ENCODE assay signal across 10 mouse cellular contexts in genomic region chr3:79071561-79071960, GRCm38 (mm10).
DNase-seq lines count a peak whose midpoint lies in the region; ATAC-seq and TF ChIP-seq lines count a peak whose summit lies in the region.
"Had no signal": no experiment of that assay in that cellular context is flagged by ENCODE, and none has a peak within 500 bp of the region (broad histone marks: within the 10 kb centered on the region; RNA-seq: fewer than 3 reads in every experiment).

No protein-coding gene starts in this region.

- peak; percentile 23 for DNase-seq in kidney, adult 2 months
- no peak for DNase-seq in kidney, adult 11 months
- DNase-seq in ES-CJ7 (ENCODE audit: low read depth, low spot score) (peak; percentile 33), liver (peak; percentile 19)
- peak; percentile 40 for DNase-seq in heart, adult 8-10 months (ENCODE audit: low spot score)
- no peak for DNase-seq in natural killer cell, adult 2 months (ENCODE audit: low spot score in 2 of 2)
- no peak for DNase-seq in midbrain, embryonic 10.5 days (ENCODE audit: low spot score)

- H3K4me1 ChIP-seq in kidney, adult 2 months (ENCODE audit: control insufficient read depth, insufficient read depth, low read length) = no peaks in the 10 kb centered on the region
- H3K4me1 ChIP-seq in midbrain, embryonic 13.5 days (replicated peaks) = no peaks in the 10 kb centered on the region
- no peaks in the 10 kb centered on the region for H3K4me1 ChIP-seq in midbrain, embryonic 10.5 days
- H3K4me1 ChIP-seq: hindbrain, embryonic 15.5 days had no signal

- H3K4me2 ChIP-seq in midbrain, embryonic 13.5 days (replicated peaks) = no peak overlapping the region
- H3K4me2 ChIP-seq: hindbrain, embryonic 15.5 days had no signal

- H3K27ac ChIP-seq in kidney, adult 2 months (ENCODE audit: insufficient read depth, low read depth, low read length) = 0 out of 2 replicates have a peak overlapping the region, but pooled peaks have one; percentile 52
- no peak overlapping the region for H3K27ac ChIP-seq in midbrain, embryonic 13.5 days
- H3K27ac ChIP-seq in midbrain, embryonic 10.5 days (replicated peaks) = no peak overlapping the region; the same call in 1 of the 2 replicates
- H3K27ac ChIP-seq: hindbrain, embryonic 15.5 days had no signal

- TF ChIP-seq CTCF in kidney, adult 2 months (conservative IDR thresholded peaks at IDR 0.05; ENCODE audit: insufficient read depth, insufficient read length, low read depth, low read length) = no peak

- no peaks in the 10 kb centered on the region for H3K27me3 ChIP-seq in kidney, adult 2 months (replicated peaks; ENCODE audit: control insufficient read depth, insufficient read depth, low read length)
- no peaks in the 10 kb centered on the region for H3K27me3 ChIP-seq in midbrain, embryonic 13.5 days
- no peaks in the 10 kb centered on the region for H3K27me3 ChIP-seq in midbrain, embryonic 10.5 days (ENCODE audit: low read depth, poor library complexity, severe bottlenecking)
- H3K27me3 ChIP-seq: hindbrain, embryonic 15.5 days; Patski had no signal

- WGBS in kidney, adult 2 months = 36% methylated on average over 6 of the region's 7 CpGs
- WGBS in midbrain, embryonic 13.5 days = 62% methylated on average over 6 of the region's 7 CpGs
- 63% methylated on average over 6 of the region's 7 CpGs for WGBS in midbrain, embryonic 10.5 days

- H3K4me3 ChIP-seq in kidney, adult 2 months (ENCODE audit: insufficient read depth, low read depth, low read length) = no peak overlapping the region
- H3K4me3 ChIP-seq in midbrain, embryonic 13.5 days (replicated peaks) = no peak overlapping the region
- H3K4me3 ChIP-seq in midbrain, embryonic 10.5 days = no peak overlapping the region
- H3K4me3 ChIP-seq: hindbrain, embryonic 15.5 days had no signal

- no peaks in the 10 kb centered on the region for H3K9me3 ChIP-seq in midbrain, embryonic 13.5 days
- no peaks in the 10 kb centered on the region for H3K9me3 ChIP-seq in midbrain, embryonic 10.5 days (replicated peaks)
- H3K9me3 ChIP-seq: hindbrain, embryonic 15.5 days had no signal

- peaks cover 2% of the 10 kb centered on the region for H3K36me3 ChIP-seq in kidney, adult 2 months (ENCODE audit: control insufficient read depth, insufficient read depth, low read length)
- peaks cover 48% of the 10 kb centered on the region for H3K36me3 ChIP-seq in midbrain, embryonic 13.5 days
- H3K36me3 ChIP-seq in midbrain, embryonic 10.5 days = peaks cover 36% of the 10 kb centered on the region

- no peak overlapping the region for H3K9ac ChIP-seq in midbrain, embryonic 13.5 days (replicated peaks)
- H3K9ac ChIP-seq: hindbrain, embryonic 15.5 days had no signal

- ATAC-seq in midbrain, embryonic 13.5 days = no peak
- ATAC-seq: Patski had no signal

- TF ChIP-seq POLR2A in kidney, adult 2 months (IDR thresholded peaks at IDR 0.05; ENCODE audit: low read depth, low read length) = no peak

Comparison
In these comparisons a context has a peak if more than half of its experiments do, and no peak if none do; other contexts are left out.
1. DNase-seq: peak in kidney, adult 2 months (single experiment), ES-CJ7 (single experiment), heart, adult 8-10 months (single experiment) and liver (single experiment); none in kidney, adult 11 months (single experiment), natural killer cell, adult 2 months (0 of 2) and midbrain, embryonic 10.5 days (single experiment).